Mouse (Mus musculus): Measurements from ENCODE around the gene Slc25a10. TPM values are rescaled to one million over a fixed set of nuclear protein-coding genes. Genes with fewer than 3 reads are reported as not detected.

Slc25a10 gene
- polyA plus RNA-seq (2014; fragmentation: Nextera tagmentation; extraction: Ambion mirVana), result 39.4 and 41.7 TPM in 2 replicates

DNA sequence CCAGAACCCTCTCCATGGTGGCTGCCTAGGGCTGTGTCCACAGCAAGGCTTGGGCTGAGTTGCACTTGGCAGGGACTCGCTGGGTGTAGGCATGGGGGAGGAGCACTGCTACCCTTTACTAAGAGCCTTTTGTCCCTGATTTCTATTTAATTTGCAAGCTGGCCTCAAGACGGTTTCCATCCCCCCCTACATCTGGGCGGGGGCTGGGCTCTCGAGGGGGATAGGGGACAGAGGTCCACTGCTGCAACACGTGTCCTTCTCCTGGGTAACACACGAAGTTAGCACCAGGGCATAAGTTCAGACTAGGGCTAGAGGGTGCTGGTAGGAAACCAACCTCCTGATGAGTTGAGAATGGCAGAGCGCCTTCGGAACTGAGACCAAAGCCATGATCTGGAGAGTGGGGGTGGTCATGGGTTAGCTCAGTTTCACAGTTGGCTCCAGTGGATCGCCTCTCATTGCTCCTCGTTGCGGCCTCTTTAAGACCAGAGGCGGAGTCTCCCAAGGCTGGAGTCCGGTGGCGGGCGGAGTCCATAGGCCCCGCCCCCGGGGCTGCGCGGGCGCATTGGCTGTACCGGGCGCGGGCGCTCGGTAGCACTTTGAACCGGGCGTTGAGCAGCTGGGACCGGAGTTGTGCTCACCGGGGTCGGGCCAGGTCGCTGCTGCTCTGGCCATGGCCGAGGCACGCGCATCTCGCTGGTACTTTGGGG, at the start of gene Slc25a10:
Gene Slc25a10, plus strand, starts transcription at position 524 of the 707 bp plus-strand sequence.
- Histone ChIP-seq H3K27me3 (ENCODE audit: control insufficient read depth, insufficient read depth, low read length) (no peaks in the 10 kb centered on the region), H3K27ac (replicated peaks in 1 of 2; ENCODE audit: control insufficient read depth in 1 of 2, insufficient read depth in 1 of 2, low read depth in 2 of 2, low read length in 2 of 2) (peak within 1 kb of the TSS; percentile 77 to 80), H3K9ac (ENCODE audit: low read length) (peak within 1 kb of the TSS; percentile 90), H3K9me3 (ENCODE audit: control insufficient read depth, low read length) (no peaks in the 10 kb centered on the region), H3K4me2 (ENCODE audit: low read length) (peak within 1 kb of the TSS; percentile 88), H3K4me1 (ENCODE audit: control insufficient read depth in 2 of 2, insufficient read depth in 2 of 2, low read length in 2 of 2) (peaks cover 17 to 25% of the 10 kb centered on the region in 2 experiments), H3K4me3 (ENCODE audit: control insufficient read depth in 1 of 2, insufficient read depth in 1 of 2, low read depth in 1 of 2, low read length in 2 of 2) (peak within 1 kb of the TSS; percentile 90 to 93), H3K36me3 (ENCODE audit: control insufficient read depth, insufficient read depth, low read length) (peaks cover 59% of the 10 kb centered on the region)
- peak; percentile 78 for ATAC-seq (ENCODE audit: insufficient number of reproducible peaks, insufficient read depth, low FRiP score, low read depth)
- 1% methylated on average over 32 of the region's 35 CpGs for WGBS

DNA sequence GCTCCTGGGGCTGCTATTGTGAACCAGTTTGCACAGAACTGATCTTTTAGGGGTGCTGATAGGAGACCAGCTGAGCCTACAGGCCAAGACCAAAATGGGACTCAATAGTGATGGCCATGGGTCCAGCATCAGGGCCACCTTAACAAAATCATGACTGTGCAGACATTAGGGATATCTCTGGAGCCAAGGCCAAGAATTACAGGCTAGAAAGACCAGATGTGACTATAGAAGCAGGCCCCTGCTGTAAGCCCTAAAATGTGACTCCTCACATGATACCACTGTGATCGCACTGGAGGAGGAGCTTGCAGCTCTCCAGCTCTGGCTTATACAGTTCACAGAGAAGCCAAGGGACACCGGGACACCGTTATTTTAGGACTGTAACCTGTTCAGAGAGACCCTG, 49.3 kb upstream of the Slc25a10 start, which contains the start of gene Tspan10:
Gene Tspan10, plus strand, starts transcription at position 301 of the 400 bp plus-strand sequence.
- Histone ChIP-seq H3K9ac (ENCODE audit: low read length) (no peak within 1 kb of the TSS), H3K4me2 (ENCODE audit: low read length) (no peak within 1 kb of the TSS), H3K4me1 (ENCODE audit: control insufficient read depth in 2 of 2, insufficient read depth in 2 of 2, low read length in 2 of 2) (no peaks in the 10 kb centered on the region), H3K27ac (replicated peaks in 1 of 2; ENCODE audit: control insufficient read depth in 1 of 2, insufficient read depth in 1 of 2, low read depth in 2 of 2, low read length in 2 of 2) (no peak within 1 kb of the TSS), H3K27me3 (ENCODE audit: control insufficient read depth, insufficient read depth, low read length) (no peaks in the 10 kb centered on the region), H3K36me3 (ENCODE audit: control insufficient read depth, insufficient read depth, low read length) (no peaks in the 10 kb centered on the region), H3K4me3 (ENCODE audit: control insufficient read depth in 1 of 2, insufficient read depth in 1 of 2, low read depth in 1 of 2, low read length in 2 of 2) (no peak within 1 kb of the TSS), H3K9me3 (ENCODE audit: control insufficient read depth, low read length) (no peaks in the 10 kb centered on the region)
- WGBS, result 80% methylated on average over 3 of the region's 3 CpGs
- ATAC-seq (ENCODE audit: insufficient number of reproducible peaks, insufficient read depth, low FRiP score, low read depth), result no peak

DNA sequence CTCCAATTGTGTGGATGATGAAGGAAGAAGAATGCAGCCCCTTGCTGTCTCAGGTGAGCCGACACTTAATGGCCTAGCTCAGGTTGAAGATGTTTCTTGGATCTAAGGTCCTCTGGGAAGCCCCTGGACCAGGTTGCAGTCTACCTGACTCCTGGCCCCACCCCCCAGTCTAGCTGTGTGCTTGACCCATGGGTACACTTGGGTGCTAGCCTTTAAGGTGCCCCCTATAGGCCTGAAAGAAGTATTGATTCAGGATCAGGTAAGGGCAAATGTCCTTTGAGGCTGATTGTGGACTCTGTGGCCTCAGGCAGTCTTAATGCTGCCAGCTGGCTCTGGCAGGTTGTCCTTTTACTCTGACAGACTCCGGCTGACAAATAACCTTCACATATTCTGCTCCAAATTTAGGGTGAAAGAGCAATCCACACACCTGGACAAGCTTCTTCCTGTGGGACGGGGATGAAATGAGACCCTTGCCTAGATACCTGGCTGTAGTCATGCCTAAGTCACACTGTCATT, 48.8 kb upstream of the Slc25a10 start:
- 87% methylated on average over 3 of the region's 3 CpGs for WGBS
- H3K4me1 ChIP-seq (ENCODE audit: control insufficient read depth in 2 of 2, insufficient read depth in 2 of 2, low read length in 2 of 2), result no peaks in the 10 kb centered on the region

DNA sequence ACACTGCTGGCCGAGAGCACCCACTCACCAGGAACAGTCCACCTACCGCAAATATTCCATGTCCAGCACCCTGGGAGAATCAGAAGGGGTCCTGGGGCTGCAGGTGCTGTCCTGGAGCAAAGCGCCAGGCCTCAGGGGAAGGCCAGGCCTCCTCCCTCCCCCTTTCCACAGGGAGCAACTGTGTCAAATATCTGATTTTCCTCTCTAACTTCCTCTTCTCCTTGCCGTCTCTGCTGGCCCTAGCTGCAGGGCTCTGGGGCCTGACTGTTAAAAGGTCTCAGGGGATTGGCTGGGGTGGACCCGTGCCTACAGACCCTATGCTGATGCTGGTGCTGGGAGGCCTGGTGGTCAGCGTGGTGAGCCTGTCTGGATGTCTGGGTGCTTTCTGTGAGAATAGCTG, 47.5 kb upstream of the Slc25a10 start:
- Histone ChIP-seq H3K27ac (replicated peaks in 1 of 2; ENCODE audit: control insufficient read depth in 1 of 2, insufficient read depth in 1 of 2, low read depth in 2 of 2, low read length in 2 of 2) (no peak overlapping the region), H3K27me3 (ENCODE audit: control insufficient read depth, insufficient read depth, low read length) (no peaks in the 10 kb centered on the region), H3K9ac (ENCODE audit: low read length) (no peak overlapping the region), H3K36me3 (ENCODE audit: control insufficient read depth, insufficient read depth, low read length) (no peaks in the 10 kb centered on the region), H3K4me2 (ENCODE audit: low read length) (no peak overlapping the region), H3K4me1 (ENCODE audit: control insufficient read depth in 2 of 2, insufficient read depth in 2 of 2, low read length in 2 of 2) (no peaks in the 10 kb centered on the region), H3K4me3 (ENCODE audit: control insufficient read depth in 1 of 2, insufficient read depth in 1 of 2, low read depth in 1 of 2, low read length in 2 of 2) (no peak overlapping the region), H3K9me3 (ENCODE audit: control insufficient read depth, low read length) (no peaks in the 10 kb centered on the region)
- ATAC-seq (ENCODE audit: insufficient number of reproducible peaks, insufficient read depth, low FRiP score, low read depth), result no peak
- WGBS, result 56% methylated on average over 6 of the region's 6 CpGs

More for the DNA sequence above, 48.8 kb upstream of the Slc25a10 start:
- Histone ChIP-seq H3K9me3 (ENCODE audit: control insufficient read depth, low read length) (no peaks in the 10 kb centered on the region), H3K9ac (ENCODE audit: low read length) (no peak overlapping the region), H3K4me2 (ENCODE audit: low read length) (no peak overlapping the region), H3K4me3 (ENCODE audit: control insufficient read depth in 1 of 2, insufficient read depth in 1 of 2, low read depth in 1 of 2, low read length in 2 of 2) (no peak overlapping the region), H3K36me3 (ENCODE audit: control insufficient read depth, insufficient read depth, low read length) (no peaks in the 10 kb centered on the region), H3K27ac (replicated peaks in 1 of 2; ENCODE audit: control insufficient read depth in 1 of 2, insufficient read depth in 1 of 2, low read depth in 2 of 2, low read length in 2 of 2) (no peak overlapping the region), H3K27me3 (ENCODE audit: control insufficient read depth, insufficient read depth, low read length) (no peaks in the 10 kb centered on the region)
- no peak for ATAC-seq (ENCODE audit: insufficient number of reproducible peaks, insufficient read depth, low FRiP score, low read depth)

DNA sequence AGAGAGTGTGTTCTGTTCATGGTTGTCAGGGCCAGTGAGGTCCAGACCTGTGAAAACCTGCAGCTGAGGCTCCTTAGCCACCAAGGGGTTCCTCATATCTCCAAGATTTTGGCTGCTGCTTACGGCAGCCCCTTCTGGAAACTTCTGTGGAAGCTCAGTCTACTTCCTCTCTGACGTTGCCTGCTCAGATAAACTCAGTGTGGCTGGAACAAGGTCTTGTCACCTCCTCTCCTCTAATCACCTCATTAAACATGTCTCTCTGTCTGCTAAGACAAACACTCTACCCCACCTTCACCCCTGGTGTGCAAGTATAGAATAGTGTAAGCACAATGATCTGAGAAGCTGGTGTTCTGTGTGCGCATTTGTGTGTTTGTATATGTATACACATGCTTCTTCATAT, 46.2 kb upstream of the Slc25a10 start:
- no peak overlapping the region for H3K4me2 ChIP-seq (ENCODE audit: low read length)
- ATAC-seq (ENCODE audit: insufficient number of reproducible peaks, insufficient read depth, low FRiP score, low read depth), result no peak
- no peaks in the 10 kb centered on the region for H3K27me3 ChIP-seq (ENCODE audit: control insufficient read depth, insufficient read depth, low read length)
- H3K4me1 ChIP-seq (ENCODE audit: control insufficient read depth in 2 of 2, insufficient read depth in 2 of 2, low read length in 2 of 2), result no peaks in the 10 kb centered on the region
- no peak overlapping the region for H3K27ac ChIP-seq (replicated peaks in 1 of 2; ENCODE audit: control insufficient read depth in 1 of 2, insufficient read depth in 1 of 2, low read depth in 2 of 2, low read length in 2 of 2)
- no peaks in the 10 kb centered on the region for H3K36me3 ChIP-seq (ENCODE audit: control insufficient read depth, insufficient read depth, low read length)
- 46% methylated on average over 3 of the region's 3 CpGs for WGBS
- H3K4me3 ChIP-seq (ENCODE audit: control insufficient read depth in 1 of 2, insufficient read depth in 1 of 2, low read depth in 1 of 2, low read length in 2 of 2), result no peak overlapping the region
- no peak overlapping the region for H3K9ac ChIP-seq (ENCODE audit: low read length)
- H3K9me3 ChIP-seq (ENCODE audit: control insufficient read depth, low read length), result no peaks in the 10 kb centered on the region

DNA sequence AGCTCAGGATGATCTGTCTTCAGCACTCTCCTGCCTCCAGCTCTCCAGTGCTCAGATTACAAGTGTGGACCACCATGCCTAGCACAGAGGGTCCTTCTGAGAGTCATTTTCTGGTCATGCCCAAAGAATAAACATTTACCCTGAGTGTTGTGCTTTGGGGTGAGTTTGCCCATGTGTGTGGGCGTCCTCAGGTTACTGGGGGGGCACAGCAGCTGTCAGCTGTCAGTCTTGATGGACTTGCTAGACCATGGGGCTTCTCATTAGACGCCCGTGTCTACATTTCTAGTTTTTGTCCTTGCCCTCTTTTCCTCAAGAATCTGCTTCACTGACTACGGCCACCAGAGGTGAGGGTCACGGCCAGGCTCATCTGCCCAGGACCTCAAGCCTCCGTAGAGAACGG, 44.5 kb upstream of the Slc25a10 start:
- Histone ChIP-seq H3K27ac (replicated peaks in 1 of 2; ENCODE audit: control insufficient read depth in 1 of 2, insufficient read depth in 1 of 2, low read depth in 2 of 2, low read length in 2 of 2) (no peak overlapping the region), H3K4me2 (ENCODE audit: low read length) (no peak overlapping the region), H3K9ac (ENCODE audit: low read length) (no peak overlapping the region), H3K4me3 (ENCODE audit: control insufficient read depth in 1 of 2, insufficient read depth in 1 of 2, low read depth in 1 of 2, low read length in 2 of 2) (no peak overlapping the region), H3K36me3 (ENCODE audit: control insufficient read depth, insufficient read depth, low read length) (no peaks in the 10 kb centered on the region), H3K27me3 (ENCODE audit: control insufficient read depth, insufficient read depth, low read length) (no peaks in the 10 kb centered on the region), H3K4me1 (ENCODE audit: control insufficient read depth in 2 of 2, insufficient read depth in 2 of 2, low read length in 2 of 2) (no peaks in the 10 kb centered on the region), H3K9me3 (ENCODE audit: control insufficient read depth, low read length) (no peaks in the 10 kb centered on the region)
- ATAC-seq (ENCODE audit: insufficient number of reproducible peaks, insufficient read depth, low FRiP score, low read depth), result no peak
- WGBS, result 82% methylated on average over 7 of the region's 7 CpGs

DNA sequence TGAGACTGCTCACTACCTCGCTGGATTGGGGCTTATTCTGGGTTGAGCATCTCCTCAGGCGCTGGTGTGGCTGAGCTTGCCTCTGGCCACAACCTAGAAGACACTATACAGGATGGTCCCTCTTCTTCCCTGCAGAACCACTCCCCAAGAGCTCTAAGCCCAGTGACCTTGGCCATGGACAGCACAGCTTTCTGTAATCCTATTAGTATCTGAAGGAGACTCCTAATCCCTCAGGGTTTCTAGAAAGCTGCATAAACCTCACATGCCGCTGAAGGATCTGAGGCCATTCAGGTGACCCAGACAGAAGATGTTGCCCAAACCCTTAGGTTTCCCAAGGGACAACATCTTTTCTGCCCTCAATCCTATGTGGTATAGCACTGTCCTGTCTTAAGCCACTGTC, 39.4 kb upstream of the Slc25a10 start:
- 64% methylated on average over 3 of the region's 3 CpGs for WGBS
- ATAC-seq (ENCODE audit: insufficient number of reproducible peaks, insufficient read depth, low FRiP score, low read depth), result no peak
- Histone ChIP-seq H3K4me3 (ENCODE audit: control insufficient read depth in 1 of 2, insufficient read depth in 1 of 2, low read depth in 1 of 2, low read length in 2 of 2) (no peak overlapping the region), H3K9ac (ENCODE audit: low read length) (no peak overlapping the region), H3K27me3 (ENCODE audit: control insufficient read depth, insufficient read depth, low read length) (no peaks in the 10 kb centered on the region), H3K4me2 (ENCODE audit: low read length) (no peak overlapping the region), H3K36me3 (ENCODE audit: control insufficient read depth, insufficient read depth, low read length) (peaks cover 6% of the 10 kb centered on the region; the same call in 1 of the 2 replicates), H3K4me1 (ENCODE audit: control insufficient read depth in 2 of 2, insufficient read depth in 2 of 2, low read length in 2 of 2) (peaks cover 4% of the 10 kb centered on the region in 2 experiments; a peak in 3 of 4 replicates), H3K27ac (replicated peaks in 1 of 2; ENCODE audit: control insufficient read depth in 1 of 2, insufficient read depth in 1 of 2, low read depth in 2 of 2, low read length in 2 of 2) (no peak overlapping the region), H3K9me3 (ENCODE audit: control insufficient read depth, low read length) (no peaks in the 10 kb centered on the region)
